Mouse (Mus musculus) E14TG2a.4 (cell line): ENCODE measurements around the gene Tmem170.

Source experiments
- H3K27me3 ChIP-seq: 2 replicates; pipeline ENCODE4 v1.6.1; 2014; ENCODE audit warnings: low read length, control low read depth; ENCODE audit not compliant: insufficient read depth
- H3K36me3 ChIP-seq: 2 replicates; pipeline ENCODE4 v1.6.1; 2014; ENCODE audit warnings: low read length, control low read depth; ENCODE audit not compliant: insufficient read depth
- H3K4me1 ChIP-seq: replicated peaks from 2 replicates; pipeline ENCODE4 v1.6.1; 2014; ENCODE audit warnings: low read depth, low read length, control low read depth
- H3K4me3 ChIP-seq: replicated peaks from 2 replicates; pipeline ENCODE4 v1.5.1; 2014; ENCODE audit warnings: mild to moderate bottlenecking, low read length
- H3K9me3 ChIP-seq: 2 replicates; pipeline ENCODE4 v1.6.1; 2014; ENCODE audit warnings: low read length, control low read depth
- CTCF ChIP-seq: conservative IDR thresholded peaks from 2 replicates; pipeline ENCODE4 v1.5.1; 2014; ENCODE audit warnings: low read length
- NANOG ChIP-seq: IDR thresholded peaks from 2 replicates; pipeline ENCODE4 v1.6.1; 2014; ENCODE audit warnings: borderline replicate concordance, low read length, mixed read lengths
- POU5F1 ChIP-seq: IDR thresholded peaks from 2 replicates; pipeline ENCODE4 v1.6.1; 2014; ENCODE audit warnings: low read length, borderline replicate concordance

Tmem170 gene

GRCm38 (mm10) chr8:111888091-111888650 is 11.6 kb upstream of the Tmem170 start:
- 0 out of 2 replicates have a peak overlapping the region, but pooled peaks have one; percentile 7 for H3K4me3 ChIP-seq
- peaks cover 60% of the 10 kb centered on the region for H3K4me1 ChIP-seq
- H3K9me3 ChIP-seq, result no peaks in the 10 kb centered on the region
- TF ChIP-seq CTCF (no peak), NANOG (no peak), POU5F1 (no peak)
- peaks cover 30% of the 10 kb centered on the region for H3K27me3 ChIP-seq
- no peaks in the 10 kb centered on the region for H3K36me3 ChIP-seq

- TF ChIP-seq POU5F1 (no peak), CTCF (no peak)
Measured at GRCm38 (mm10) chr8:111887479-111887878, 10.9 kb upstream of the Tmem170 start.

GRCm38 (mm10) chr8:111883615-111884014 is 7.1 kb upstream of the Tmem170 start:
- peaks cover 24% of the 10 kb centered on the region for H3K4me1 ChIP-seq
- H3K9me3 ChIP-seq, result no peaks in the 10 kb centered on the region
- no peak overlapping the region for H3K4me3 ChIP-seq
- H3K36me3 ChIP-seq, result no peaks in the 10 kb centered on the region
- H3K27me3 ChIP-seq, result peaks cover 6% of the 10 kb centered on the region; the same call in 1 of the 2 replicates
- no peak for TF ChIP-seq CTCF
- TF ChIP-seq NANOG, result no peak
- TF ChIP-seq POU5F1, result no peak

More at GRCm38 (mm10) chr8:111887479-111887878, 10.9 kb upstream of the Tmem170 start:
- peaks cover 53% of the 10 kb centered on the region for H3K4me1 ChIP-seq
- no peak overlapping the region for H3K4me3 ChIP-seq
- H3K27me3 ChIP-seq, result peaks cover 30% of the 10 kb centered on the region
- H3K36me3 ChIP-seq, result no peaks in the 10 kb centered on the region
- H3K9me3 ChIP-seq, result no peaks in the 10 kb centered on the region

GRCm38 (mm10) chr8:111881591-111881990 is 5.0 kb upstream of the Tmem170 start:
- Histone ChIP-seq H3K36me3 (no peaks in the 10 kb centered on the region), H3K27me3 (peaks cover 6% of the 10 kb centered on the region; the same call in 1 of the 2 replicates), H3K4me3 (no peak overlapping the region), H3K4me1 (peaks cover 19% of the 10 kb centered on the region), H3K9me3 (no peaks in the 10 kb centered on the region)
- TF ChIP-seq NANOG (no peak), POU5F1 (no peak), CTCF (peak; percentile 87)

GRCm38 (mm10) chr8:111877711-111878110 is 1.2 kb upstream of the Tmem170 start:
- H3K4me1 ChIP-seq, result peaks cover 48% of the 10 kb centered on the region
- no peaks in the 10 kb centered on the region for H3K9me3 ChIP-seq
- H3K36me3 ChIP-seq, result peaks cover 19% of the 10 kb centered on the region
- TF ChIP-seq CTCF (peak; percentile 33; the same call in 1 of the 2 replicates), POU5F1 (no peak)
- H3K4me3 ChIP-seq, result no peak overlapping the region
- no peaks in the 10 kb centered on the region for H3K27me3 ChIP-seq

GRCm38 (mm10) chr8:111875758-111876157 is 792 bp downstream of the Tmem170 start:
- no peaks in the 10 kb centered on the region for H3K27me3 ChIP-seq
- TF ChIP-seq POU5F1 (no peak), CTCF (no peak), NANOG (no peak)
- peak overlapping the region; percentile 94 for H3K4me3 ChIP-seq
- H3K36me3 ChIP-seq, result peaks cover 33% of the 10 kb centered on the region
- H3K9me3 ChIP-seq, result no peaks in the 10 kb centered on the region
- H3K4me1 ChIP-seq, result peaks cover 65% of the 10 kb centered on the region

- TF ChIP-seq CTCF (no peak), POU5F1 (no peak), NANOG (no peak)
Measured at GRCm38 (mm10) chr8:111871278-111871677, 5.3 kb downstream of the Tmem170 start.

GRCm38 (mm10) chr8:111870379-111870778 is 6.2 kb downstream of the Tmem170 start:
- Histone ChIP-seq H3K36me3 (peaks cover 62% of the 10 kb centered on the region), H3K27me3 (no peaks in the 10 kb centered on the region), H3K4me1 (peaks cover 75% of the 10 kb centered on the region), H3K9me3 (no peaks in the 10 kb centered on the region), H3K4me3 (no peak overlapping the region)
- TF ChIP-seq CTCF (no peak), POU5F1 (no peak), NANOG (no peak)

More at GRCm38 (mm10) chr8:111871278-111871677, 5.3 kb downstream of the Tmem170 start:
- H3K4me3 ChIP-seq, result no peak overlapping the region
- peaks cover 53% of the 10 kb centered on the region for H3K36me3 ChIP-seq
- no peaks in the 10 kb centered on the region for H3K9me3 ChIP-seq
- peaks cover 75% of the 10 kb centered on the region for H3K4me1 ChIP-seq
- no peaks in the 10 kb centered on the region for H3K27me3 ChIP-seq

- no peak for TF ChIP-seq CTCF
- TF ChIP-seq POU5F1, result no peak
- peak; percentile 85 for TF ChIP-seq NANOG
- Histone ChIP-seq H3K27me3 (no peaks in the 10 kb centered on the region), H3K4me1 (peaks cover 61% of the 10 kb centered on the region), H3K36me3 (peaks cover 62% of the 10 kb centered on the region), H3K9me3 (no peaks in the 10 kb centered on the region), H3K4me3 (no peak overlapping the region)
Measured at GRCm38 (mm10) chr8:111868664-111869063, 7.9 kb downstream of the Tmem170 start.
